Mouse (Mus musculus) mouse trophoblast stem cell (cell line): ENCODE measurements around the gene Tpte.

Experiments
- in situ Hi-C, 2 experiments: fragments of 300-500 bp; cut with MseI, MboI; formaldehyde crosslinking; loops; 2 replicates in 1 of 2; 3 replicates in 1 of 2; pipeline ENCODE4 v1.15.1; 2025

Gene Tpte

GRCm38 (mm10) chr8:22376903-22377302 is 93.7 kb downstream of the Tpte start:
- in situ Hi-C loops, result no loop called here

GRCm38 (mm10) chr8:22380934-22381333 is 97.7 kb downstream of the Tpte start:
- in situ Hi-C loops, result no loop called here

- in situ Hi-C loops, result no loop called here
These were observed 99.8 kb downstream of the Tpte start for GRCm38 (mm10) chr8:22382824-22383595.

- in situ Hi-C loops, result no loop called here
These were observed 101.9 kb downstream of the Tpte start for GRCm38 (mm10) chr8:22385158-22385557.

GRCm38 (mm10) chr8:22389874-22390273 is 106.6 kb downstream of the Tpte start:
- in situ Hi-C loops, result no loop called here

GRCm38 (mm10) chr8:22390766-22391463 is 107.7 kb downstream of the Tpte start:
- in situ Hi-C loops, result no loop called here

GRCm38 (mm10) chr8:22394471-22394870 is 111.2 kb downstream of the Tpte start:
- in situ Hi-C loops, result no loop called here

- in situ Hi-C loops, result no loop called here
These were observed 112.0 kb downstream of the Tpte start for GRCm38 (mm10) chr8:22395256-22395655.

GRCm38 (mm10) chr8:22397811-22398141 is 114.5 kb downstream of the Tpte start:
- in situ Hi-C loops, result no loop called here

GRCm38 (mm10) chr8:22398142-22398951 is 115.1 kb downstream of the Tpte start, which contains the start of gene Slc25a15:
Gene Slc25a15, minus strand, starts transcription at chr8:22398597.
- in situ Hi-C loops, result no loop called here

GRCm38 (mm10) chr8:22399285-22399880 is 116.1 kb downstream of the Tpte start:
- in situ Hi-C loops, result no loop called here

GRCm38 (mm10) chr8:22400593-22400992 is 117.4 kb downstream of the Tpte start:
- in situ Hi-C loops, result no loop called here

- in situ Hi-C loops, result no loop called here
These were observed 120.0 kb downstream of the Tpte start for GRCm38 (mm10) chr8:22403235-22403634.

- in situ Hi-C loops, result no loop called here
These were observed 122.5 kb downstream of the Tpte start for GRCm38 (mm10) chr8:22405733-22406132.

- in situ Hi-C loops, result no loop called here
These were observed 127.5 kb downstream of the Tpte start for GRCm38 (mm10) chr8:22410688-22411281.

GRCm38 (mm10) chr8:22411282-22411702 is 128.1 kb downstream of the Tpte start, which contains the start of gene Mrps31:
Gene Mrps31, plus strand, starts transcription at chr8:22411361.
- in situ Hi-C loops, result no loop called here

GRCm38 (mm10) chr8:22411971-22412370 is 128.7 kb downstream of the Tpte start:
- in situ Hi-C loops, result no loop called here
